Mouse (Mus musculus): ENCODE measurements around the gene Krt33b. TPM values are rescaled to one million over a fixed set of nuclear protein-coding genes. Genes with fewer than 3 reads are reported as not detected.

Gene Krt33b
- polyA plus RNA-seq, 1 experiment: not detected

DNA sequence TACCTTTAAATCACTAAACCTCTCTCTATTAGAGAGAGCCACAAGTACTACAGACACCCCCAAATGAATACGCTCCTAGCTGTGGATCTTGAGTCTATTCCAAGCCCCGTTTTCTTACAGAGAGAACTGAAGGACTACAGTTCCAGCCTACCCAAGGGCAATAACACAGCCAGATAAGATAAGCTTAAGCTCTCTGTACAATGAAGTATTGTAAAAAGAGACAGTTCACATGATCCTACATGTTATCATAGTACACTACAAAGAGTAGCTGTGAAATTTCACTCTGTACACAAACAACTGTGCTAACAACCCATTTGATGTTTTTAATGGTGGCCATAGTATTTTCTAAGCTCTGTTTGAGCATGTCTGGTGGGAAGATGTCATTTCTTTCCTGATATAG is 17.5 kb upstream of the Krt33b start:
- DNase-seq: no peak
- Histone ChIP-seq H3K27me3 (ENCODE audit: control insufficient read depth, insufficient read depth, low read length) (no peaks in the 10 kb centered on the region), H3K27ac (ENCODE audit: insufficient read depth, low read length) (no peak overlapping the region), H3K4me3 (replicated peaks; ENCODE audit: insufficient read depth, low read depth, low read length) (no peak overlapping the region), H3K4me1 (ENCODE audit: control insufficient read depth, insufficient read depth, low read length) (no peaks in the 10 kb centered on the region)
- TF ChIP-seq POLR2A (IDR thresholded peaks at IDR 0.05; ENCODE audit: borderline replicate concordance, insufficient read depth, low read length) (no peak), CTCF (IDR thresholded peaks at IDR 0.05; ENCODE audit: borderline replicate concordance, insufficient read depth, low read depth, low read length) (no peak)
- 99% methylated on average over 2 of the region's 2 CpGs for WGBS

DNA sequence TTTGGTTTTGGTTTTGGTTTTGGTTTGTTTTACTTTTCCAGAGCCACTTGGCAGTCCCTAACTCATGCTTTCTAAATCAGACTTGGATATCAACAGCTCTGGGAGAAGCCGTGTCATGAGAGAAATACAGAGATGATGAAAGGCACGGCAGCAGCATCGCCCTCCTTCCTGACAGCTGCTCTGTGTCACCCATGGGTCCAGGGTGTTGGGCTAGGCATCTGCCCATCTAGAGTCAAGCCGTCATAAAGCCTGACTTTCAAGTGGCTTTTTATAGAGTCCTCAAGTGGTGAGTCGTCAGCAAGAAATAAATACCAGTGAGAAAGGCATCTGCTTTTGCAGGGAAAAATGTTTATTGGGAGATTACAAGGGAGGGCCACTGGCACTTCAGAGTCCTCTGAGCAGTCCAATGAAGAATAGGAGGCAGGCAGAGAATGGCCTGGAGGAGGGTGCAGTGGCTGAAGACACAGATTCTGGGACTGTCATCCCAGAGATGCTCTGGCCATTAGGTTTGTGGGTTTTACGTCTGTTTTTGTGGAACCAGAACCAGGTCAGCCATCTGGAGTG is 16.7 kb upstream of the Krt33b start:
- no peak overlapping the region for H3K27ac ChIP-seq (ENCODE audit: insufficient read depth, low read length)
- no peak for DNase-seq
- H3K4me1 ChIP-seq (ENCODE audit: control insufficient read depth, insufficient read depth, low read length): no peaks in the 10 kb centered on the region
- no peak overlapping the region for H3K4me3 ChIP-seq (replicated peaks; ENCODE audit: insufficient read depth, low read depth, low read length)
- 82% methylated on average over 6 of the region's 6 CpGs for WGBS
- no peak for TF ChIP-seq CTCF (IDR thresholded peaks at IDR 0.05; ENCODE audit: borderline replicate concordance, insufficient read depth, low read depth, low read length)
- TF ChIP-seq POLR2A (IDR thresholded peaks at IDR 0.05; ENCODE audit: borderline replicate concordance, insufficient read depth, low read length): no peak
- H3K27me3 ChIP-seq (ENCODE audit: control insufficient read depth, insufficient read depth, low read length): no peaks in the 10 kb centered on the region

DNA sequence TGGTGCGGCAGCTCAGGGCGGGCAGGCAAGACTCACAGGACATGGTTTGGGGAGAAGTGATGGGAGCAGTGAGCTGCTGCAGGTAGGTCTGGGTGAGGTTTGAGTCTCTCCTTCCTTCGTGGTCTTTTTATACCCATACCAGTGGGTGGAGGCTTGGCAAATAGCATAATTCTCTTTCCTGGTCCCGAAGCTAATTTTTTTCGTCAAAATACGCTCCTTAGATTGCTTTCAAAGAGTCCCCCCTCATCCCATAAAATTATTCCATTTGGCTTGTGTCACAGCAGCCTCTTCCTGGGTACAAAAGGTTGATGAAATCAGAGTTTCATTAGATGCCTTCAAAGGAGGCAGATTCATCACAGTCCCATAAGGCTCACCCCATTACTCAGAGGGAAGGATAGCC is 11.8 kb upstream of the Krt33b start, which contains the start of gene Krt34:
Gene Krt34, minus strand, starts transcription at position 101 of the 400 bp plus-strand sequence.
- no peaks in the 10 kb centered on the region for H3K4me1 ChIP-seq (ENCODE audit: control insufficient read depth, insufficient read depth, low read length)
- no peak within 1 kb of the TSS for H3K27ac ChIP-seq (ENCODE audit: insufficient read depth, low read length)
- TF ChIP-seq CTCF (IDR thresholded peaks at IDR 0.05; ENCODE audit: borderline replicate concordance, insufficient read depth, low read depth, low read length) (no peak), POLR2A (IDR thresholded peaks at IDR 0.05; ENCODE audit: borderline replicate concordance, insufficient read depth, low read length) (no peak)
- 90% methylated on average over 6 of the region's 6 CpGs for WGBS
- no peak for DNase-seq
- no peaks in the 10 kb centered on the region for H3K27me3 ChIP-seq (ENCODE audit: control insufficient read depth, insufficient read depth, low read length)
- no peak within 1 kb of the TSS for H3K4me3 ChIP-seq (replicated peaks; ENCODE audit: insufficient read depth, low read depth, low read length)

DNA sequence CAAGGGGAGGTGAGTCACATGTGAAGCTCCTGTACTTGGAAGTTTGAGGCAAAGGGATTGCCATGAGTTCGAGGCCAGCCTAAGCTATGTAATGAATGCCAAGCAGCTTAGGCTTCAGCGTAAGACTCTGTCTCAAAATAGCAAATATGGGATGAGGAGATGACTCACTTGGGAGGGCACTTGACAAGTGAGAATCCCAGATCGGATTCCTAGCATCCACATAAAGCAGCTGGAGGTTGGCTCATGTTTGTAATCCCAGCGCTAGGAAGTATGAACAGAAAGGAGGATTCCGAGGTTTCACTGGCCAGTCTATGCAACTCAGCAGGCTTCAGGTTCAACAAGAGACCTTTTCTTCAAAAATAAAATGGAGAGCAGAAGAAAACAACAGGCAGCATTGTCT is 8.2 kb downstream of the Krt33b start:
- Histone ChIP-seq H3K27ac (ENCODE audit: insufficient read depth, low read length) (no peak overlapping the region), H3K4me3 (replicated peaks; ENCODE audit: insufficient read depth, low read depth, low read length) (no peak overlapping the region), H3K4me1 (ENCODE audit: control insufficient read depth, insufficient read depth, low read length) (no peaks in the 10 kb centered on the region), H3K27me3 (ENCODE audit: control insufficient read depth, insufficient read depth, low read length) (no peaks in the 10 kb centered on the region)
- TF ChIP-seq CTCF (IDR thresholded peaks at IDR 0.05; ENCODE audit: borderline replicate concordance, insufficient read depth, low read depth, low read length) (no peak), POLR2A (IDR thresholded peaks at IDR 0.05; ENCODE audit: borderline replicate concordance, insufficient read depth, low read length) (no peak)
- no peak for DNase-seq
- 77% methylated on average over 5 of the region's 5 CpGs for WGBS

DNA sequence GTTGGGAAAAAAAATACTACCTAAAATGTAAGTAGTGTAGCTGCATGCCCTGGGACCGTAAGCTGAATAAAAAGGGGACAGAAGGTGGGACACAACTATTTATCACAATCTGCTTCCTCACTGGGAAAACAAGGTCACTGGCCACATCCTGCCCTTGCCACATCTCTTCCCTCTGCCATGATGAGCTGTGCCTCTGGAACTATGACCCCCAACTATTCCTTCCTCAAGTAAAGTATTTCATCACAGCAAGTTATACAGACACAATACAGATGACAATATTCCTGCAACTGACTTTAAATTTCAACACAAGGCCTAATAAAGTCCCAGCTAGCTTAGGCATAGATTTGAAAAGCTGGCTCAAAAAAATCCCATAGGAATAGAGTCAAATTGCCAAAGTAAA is 10.2 kb downstream of the Krt33b start:
- no peak overlapping the region for H3K4me3 ChIP-seq (replicated peaks; ENCODE audit: insufficient read depth, low read depth, low read length)
- TF ChIP-seq POLR2A (IDR thresholded peaks at IDR 0.05; ENCODE audit: borderline replicate concordance, insufficient read depth, low read length) (no peak), CTCF (IDR thresholded peaks at IDR 0.05; ENCODE audit: borderline replicate concordance, insufficient read depth, low read depth, low read length) (no peak)
- H3K27me3 ChIP-seq (ENCODE audit: control insufficient read depth, insufficient read depth, low read length): no peaks in the 10 kb centered on the region
- DNase-seq: no peak
- WGBS: 96% methylated on average over 1 of the region's 1 CpGs
- H3K27ac ChIP-seq (ENCODE audit: insufficient read depth, low read length): no peak overlapping the region
- no peaks in the 10 kb centered on the region for H3K4me1 ChIP-seq (ENCODE audit: control insufficient read depth, insufficient read depth, low read length)

DNA sequence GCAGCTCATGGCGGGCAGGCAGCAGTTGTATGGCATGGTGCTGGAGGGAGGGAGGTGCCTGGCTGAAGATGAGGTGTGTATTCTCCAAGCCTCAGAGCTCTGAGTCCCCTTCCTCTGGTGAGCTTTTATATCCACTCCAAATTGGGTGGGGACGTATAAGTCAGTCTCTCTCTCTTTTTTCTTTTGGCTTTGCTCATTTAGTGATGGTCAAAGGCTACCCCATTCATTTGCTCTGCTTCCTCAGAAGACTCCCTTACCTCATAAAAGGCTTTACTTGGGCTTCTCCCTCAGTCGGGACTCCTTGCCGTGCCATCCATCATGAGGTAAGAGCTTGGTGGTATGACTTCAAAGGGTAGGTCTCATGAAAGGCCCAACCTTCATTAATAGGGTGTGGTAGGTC is 13.6 kb downstream of the Krt33b start, which contains the start of gene Krt33a:
Gene Krt33a, minus strand, starts transcription at position 101 of the 400 bp plus-strand sequence.
- H3K4me1 ChIP-seq (ENCODE audit: control insufficient read depth, insufficient read depth, low read length): no peaks in the 10 kb centered on the region
- WGBS: 87% methylated on average over 4 of the region's 4 CpGs
- no peak within 1 kb of the TSS for H3K27ac ChIP-seq (ENCODE audit: insufficient read depth, low read length)
- no peak for DNase-seq
- H3K4me3 ChIP-seq (replicated peaks; ENCODE audit: insufficient read depth, low read depth, low read length): no peak within 1 kb of the TSS
- TF ChIP-seq POLR2A (IDR thresholded peaks at IDR 0.05; ENCODE audit: borderline replicate concordance, insufficient read depth, low read length): no peak
- TF ChIP-seq CTCF (IDR thresholded peaks at IDR 0.05; ENCODE audit: borderline replicate concordance, insufficient read depth, low read depth, low read length): no peak
- no peaks in the 10 kb centered on the region; the same call in 1 of the 2 replicates for H3K27me3 ChIP-seq (ENCODE audit: control insufficient read depth, insufficient read depth, low read length)

DNA sequence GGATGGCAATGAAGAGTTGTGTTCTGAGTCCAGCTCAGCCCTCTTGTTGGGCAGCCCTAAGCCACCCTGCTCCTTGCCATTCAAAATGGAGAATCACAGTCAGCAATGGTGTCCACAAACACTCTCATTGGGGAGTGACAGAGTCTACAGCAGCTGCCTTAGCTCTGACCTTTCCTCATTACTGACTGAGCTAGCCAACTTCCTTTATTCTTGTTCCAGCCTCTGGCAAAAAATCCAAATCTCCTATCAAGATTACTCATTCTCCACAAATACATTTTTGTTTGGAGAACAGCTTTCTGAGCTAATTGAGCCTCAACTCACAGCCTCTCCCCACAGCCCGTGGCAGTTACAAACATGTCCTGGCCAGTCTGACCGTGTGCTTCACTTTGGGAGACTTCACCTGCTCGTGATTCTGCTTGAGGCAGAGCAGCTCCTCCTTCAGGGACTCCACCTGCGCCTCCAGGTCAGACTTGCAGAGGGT is 15.9 kb downstream of the Krt33b start:
- WGBS: 72% methylated on average over 4 of the region's 4 CpGs
- Histone ChIP-seq H3K27ac (ENCODE audit: insufficient read depth, low read length) (no peak overlapping the region), H3K27me3 (ENCODE audit: control insufficient read depth, insufficient read depth, low read length) (no peaks in the 10 kb centered on the region; the same call in 1 of the 2 replicates), H3K4me3 (replicated peaks; ENCODE audit: insufficient read depth, low read depth, low read length) (no peak overlapping the region), H3K4me1 (ENCODE audit: control insufficient read depth, insufficient read depth, low read length) (no peaks in the 10 kb centered on the region)
- TF ChIP-seq POLR2A (IDR thresholded peaks at IDR 0.05; ENCODE audit: borderline replicate concordance, insufficient read depth, low read length) (no peak), CTCF (IDR thresholded peaks at IDR 0.05; ENCODE audit: borderline replicate concordance, insufficient read depth, low read depth, low read length) (no peak)
- DNase-seq: no peak

DNA sequence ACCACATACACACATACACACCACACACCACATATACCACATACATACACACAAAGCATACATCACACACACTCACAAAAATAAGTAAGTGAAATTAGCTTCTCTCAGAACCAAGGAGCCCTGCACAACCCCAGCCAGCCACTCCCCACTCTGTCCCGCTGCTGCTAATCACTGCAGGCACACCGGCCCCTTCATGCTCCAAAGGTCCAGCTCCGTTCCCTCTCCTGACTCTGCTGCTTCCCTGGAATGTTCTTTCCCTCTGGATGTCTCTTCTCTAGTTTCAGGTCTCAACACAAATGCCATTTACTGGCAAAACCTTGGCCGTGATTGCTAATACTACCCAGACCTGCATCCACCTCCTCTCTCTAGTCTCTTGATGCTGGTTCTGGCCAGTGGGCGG is 19.0 kb downstream of the Krt33b start:
- TF ChIP-seq CTCF (IDR thresholded peaks at IDR 0.05; ENCODE audit: borderline replicate concordance, insufficient read depth, low read depth, low read length) (no peak), POLR2A (IDR thresholded peaks at IDR 0.05; ENCODE audit: borderline replicate concordance, insufficient read depth, low read length) (no peak)
- Histone ChIP-seq H3K4me1 (ENCODE audit: control insufficient read depth, insufficient read depth, low read length) (no peaks in the 10 kb centered on the region), H3K27ac (ENCODE audit: insufficient read depth, low read length) (no peak overlapping the region), H3K4me3 (replicated peaks; ENCODE audit: insufficient read depth, low read depth, low read length) (no peak overlapping the region), H3K27me3 (ENCODE audit: control insufficient read depth, insufficient read depth, low read length) (no peaks in the 10 kb centered on the region; the same call in 1 of the 2 replicates)
- DNase-seq: no peak
- 79% methylated on average over 5 of the region's 5 CpGs for WGBS
